Comparison of ENCODE assay signal across 19 mouse cellular contexts in genomic region chr2:128875526-128875925, GRCm38 (mm10). TPM values are rescaled to one million over a fixed set of nuclear protein-coding genes. Genes with fewer than 3 reads are reported as not detected.
"Had no signal": no experiment of that assay in that cellular context is flagged by ENCODE, and none has a peak within 500 bp of the region (broad histone marks: within the 10 kb centered on the region; RNA-seq: fewer than 3 reads in every experiment).

No protein-coding gene starts in this region.

- H3K4me1 ChIP-seq: liver, embryonic 15.5 days; lung, embryonic 15.5 days; midbrain, embryonic 13.5 days; midbrain, embryonic 15.5 days; neural tube, embryonic 12.5 days had no signal

- DNase-seq: liver, postnatal 0 days; lung, adult 2 months; lung, postnatal 14 days; lung, postnatal 36 days; right cerebral cortex, postnatal 25 days; right cerebral cortex, postnatal 4 days; spleen, adult 18-20 months; thymus, adult 18-20 months; thymus, postnatal 14 days; thymus, postnatal 36 days had no signal

- H3K9ac ChIP-seq: liver, embryonic 15.5 days; liver, postnatal 0 days; lung, embryonic 15.5 days; midbrain, embryonic 13.5 days; midbrain, embryonic 15.5 days; neural tube, embryonic 12.5 days had no signal

- H3K27me3 ChIP-seq: liver, embryonic 15.5 days; lung, embryonic 15.5 days; midbrain, embryonic 13.5 days; midbrain, embryonic 15.5 days; neural tube, embryonic 12.5 days had no signal

- H3K4me2 ChIP-seq: liver, embryonic 15.5 days; lung, embryonic 15.5 days; midbrain, embryonic 11.5 days; midbrain, embryonic 13.5 days; midbrain, embryonic 15.5 days; neural tube, embryonic 12.5 days had no signal

- H3K4me3 ChIP-seq: liver, embryonic 15.5 days; lung, embryonic 15.5 days; megakaryocyte, embryonic 14.5 days; midbrain, embryonic 13.5 days; midbrain, embryonic 15.5 days; neural tube, embryonic 12.5 days had no signal

- H3K36me3 ChIP-seq: liver, embryonic 15.5 days; lung, embryonic 15.5 days; midbrain, embryonic 13.5 days; midbrain, embryonic 15.5 days; neural tube, embryonic 12.5 days had no signal

- H3K27ac ChIP-seq: liver, embryonic 15.5 days; lung, embryonic 15.5 days; macrophage; midbrain, embryonic 13.5 days; midbrain, embryonic 15.5 days; neural tube, embryonic 12.5 days had no signal

- H3K9me3 ChIP-seq: liver, embryonic 15.5 days; lung, embryonic 15.5 days; megakaryocyte, embryonic 14.5 days; midbrain, embryonic 13.5 days; midbrain, embryonic 15.5 days; neural tube, embryonic 12.5 days had no signal

- ATAC-seq: liver, postnatal 0 days; lung, postnatal 0 days; midbrain, embryonic 13.5 days; midbrain, embryonic 15.5 days had no signal

RNA-seq across cellular contexts. Expression of gene Fbln7, which starts 12.7 kb away (rescaled TPM):
- polyA plus RNA-seq: macrophage had no signal
